Mouse (Mus musculus) cerebellum, adult 9-10 months (tissue): ENCODE measurements at regions not wholly inside any gene's neighbourhood (a gene's known extent, or its start where the extent isn't known, plus 50 kb on each side); places are given as distances from the start of the nearest gene placed in this dataset.

Experiments
- DNase-seq: peaks from one replicate; pipeline ENCODE4 v3.0.0; 2022

DNA sequence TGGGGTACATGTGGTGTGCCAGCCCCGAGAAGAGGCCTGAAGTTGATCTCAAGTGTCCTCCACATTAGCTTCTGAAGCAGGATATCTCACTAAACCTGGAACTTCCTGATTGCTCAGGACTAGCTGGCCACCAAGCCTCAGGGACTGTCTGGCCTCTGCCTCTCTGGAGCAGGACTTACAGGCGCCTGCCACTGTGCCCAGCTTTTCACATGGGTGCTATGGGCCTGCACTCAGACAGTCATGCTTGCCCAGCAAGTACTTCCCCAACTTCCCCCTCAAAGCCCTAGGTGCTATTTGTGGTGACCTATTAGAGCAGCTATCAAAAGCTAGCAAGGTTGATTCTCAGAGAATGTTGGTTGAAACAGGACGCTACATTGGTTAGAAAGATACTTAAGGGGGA, 220.0 kb downstream of the CK137956 start:
- no peak for DNase-seq

DNA sequence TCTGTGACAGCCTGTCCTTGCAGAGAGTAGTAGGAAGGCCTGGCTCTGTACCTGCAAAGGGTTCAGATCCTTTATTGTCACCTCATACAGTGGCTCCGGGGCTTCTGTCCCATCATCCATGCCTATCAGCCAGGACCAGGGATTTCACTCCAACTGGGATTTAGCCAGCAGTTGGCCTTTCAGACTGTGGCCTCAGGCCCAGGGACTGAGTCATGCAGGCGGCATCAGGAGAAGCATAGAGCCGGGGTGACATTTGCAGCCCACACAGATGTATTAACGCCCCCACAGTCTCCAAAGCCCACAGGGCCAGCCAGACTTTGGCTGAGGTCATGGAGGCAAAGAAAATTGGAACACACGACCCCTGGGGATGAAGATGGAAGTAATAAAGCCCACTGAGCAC, 222.9 kb downstream of the CK137956 start:
- DNase-seq: peak; percentile 10

DNA sequence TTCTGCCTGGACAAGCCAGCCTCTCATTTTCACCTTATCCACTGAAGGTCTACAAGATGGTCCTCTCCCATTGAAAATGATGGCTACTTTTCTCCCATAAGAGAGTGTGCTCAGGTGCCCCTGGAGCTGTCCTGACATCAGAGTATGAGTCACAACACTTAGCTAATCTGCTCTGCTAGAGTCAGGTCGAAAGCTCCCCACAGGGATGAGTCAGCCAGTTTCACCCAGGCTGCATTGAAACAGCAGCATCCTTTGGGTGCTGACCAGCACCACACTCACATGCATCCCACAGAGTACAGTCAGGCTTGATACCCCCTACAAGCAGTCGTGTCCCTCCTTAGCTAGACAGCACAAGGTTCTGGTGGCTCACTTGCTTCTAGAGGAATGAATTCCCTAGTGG, 234.0 kb downstream of the CK137956 start:
- no peak for DNase-seq

DNA sequence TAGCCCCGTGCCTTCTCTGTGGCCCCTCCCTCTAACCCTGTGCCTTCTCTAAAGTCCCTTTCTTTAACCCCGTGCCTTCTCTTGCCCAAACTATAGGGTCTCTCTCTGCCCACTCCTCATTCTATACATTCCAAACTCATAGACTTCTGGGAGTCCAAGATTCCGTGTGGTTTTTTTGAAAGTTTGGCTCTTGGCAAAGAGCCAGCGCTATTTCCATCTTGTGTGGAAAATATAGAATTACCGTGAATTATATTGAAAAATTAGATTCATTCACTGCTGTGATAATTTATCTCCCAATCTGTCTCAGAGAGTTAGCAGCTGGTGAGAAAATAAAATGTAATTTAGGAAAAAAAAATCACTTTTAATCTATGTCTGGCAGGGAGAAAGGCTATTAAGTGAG, 234.6 kb downstream of the CK137956 start:
- DNase-seq: no peak

DNA sequence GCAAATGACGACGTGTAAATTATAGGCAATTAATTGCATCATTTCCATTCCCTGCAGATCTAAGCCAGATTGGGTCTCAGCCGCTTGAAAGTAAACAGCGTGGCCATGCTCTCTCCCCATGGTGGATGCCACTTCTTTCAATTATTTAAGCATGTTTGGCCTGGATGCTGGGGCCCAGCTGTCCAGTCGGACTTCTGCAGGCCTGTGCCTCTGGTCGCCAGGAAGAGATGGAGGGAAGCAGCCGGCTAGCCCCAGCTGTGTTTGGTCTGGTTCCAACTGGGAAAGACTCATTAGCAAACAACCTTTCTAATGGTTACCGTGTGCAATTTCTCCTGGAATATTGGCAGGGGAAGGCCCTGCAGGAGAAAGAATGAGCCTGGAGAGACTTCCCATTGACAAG, 236.1 kb downstream of the CK137956 start:
- DNase-seq: no peak

DNA sequence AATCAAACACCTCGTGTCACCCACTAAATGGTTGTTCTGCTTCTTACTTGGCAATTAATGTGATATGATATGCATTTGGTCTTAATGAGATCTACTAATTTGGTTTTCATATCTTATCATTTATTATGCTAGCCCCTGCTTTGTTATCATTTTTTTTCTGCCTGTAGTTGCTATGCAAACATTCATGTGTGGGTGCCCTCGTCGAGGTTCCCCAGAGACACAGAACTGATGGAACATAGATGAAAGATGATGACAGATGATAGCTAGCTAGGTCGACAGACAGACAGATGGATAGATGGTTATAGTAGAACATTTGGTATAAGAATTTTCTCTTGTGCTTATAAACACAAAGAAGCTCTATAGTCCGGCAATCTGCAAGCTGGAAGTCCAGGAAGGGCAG, 252.1 kb downstream of the CK137956 start:
- DNase-seq: no peak

DNA sequence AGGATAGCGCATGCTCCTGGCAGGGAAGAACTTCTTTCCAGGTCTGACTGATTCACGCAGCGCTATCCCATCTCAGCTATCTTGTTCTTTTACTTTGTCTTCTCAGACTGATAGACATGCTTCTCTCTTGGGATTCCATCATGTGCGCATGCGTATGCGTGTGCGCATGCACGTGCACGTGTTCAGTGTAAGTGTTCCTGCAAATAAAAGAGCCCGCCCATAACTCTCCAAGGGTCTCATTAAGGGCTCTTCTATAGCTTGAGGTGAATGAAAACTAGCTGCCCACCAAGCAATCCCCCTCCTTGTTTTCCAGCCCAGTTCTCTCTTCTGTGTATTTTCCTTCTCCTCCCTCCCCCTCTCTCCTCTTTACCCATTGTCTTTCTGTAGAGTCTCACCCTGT, 258.5 kb downstream of the CK137956 start:
- DNase-seq: no peak

DNA sequence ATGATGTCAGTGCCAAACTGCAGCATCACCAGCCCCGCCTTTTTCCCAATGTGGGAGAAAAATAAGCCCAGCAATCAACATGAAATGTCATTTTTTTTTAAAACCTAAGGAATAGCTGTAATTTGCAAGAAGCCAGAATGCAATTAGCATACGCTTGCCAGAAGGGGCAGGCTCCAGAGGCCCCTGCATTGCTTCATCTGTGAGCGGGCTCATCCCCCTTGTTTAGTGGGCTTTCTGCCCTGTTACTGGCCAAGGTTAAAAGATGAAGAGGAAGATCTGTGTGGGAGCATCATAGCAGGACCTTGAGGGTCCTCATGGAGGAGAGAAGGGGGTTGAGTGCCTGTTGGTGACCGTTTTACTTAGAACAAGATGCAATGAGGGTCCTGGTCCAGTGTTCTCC, 259.9 kb downstream of the CK137956 start:
- DNase-seq: no peak

DNA sequence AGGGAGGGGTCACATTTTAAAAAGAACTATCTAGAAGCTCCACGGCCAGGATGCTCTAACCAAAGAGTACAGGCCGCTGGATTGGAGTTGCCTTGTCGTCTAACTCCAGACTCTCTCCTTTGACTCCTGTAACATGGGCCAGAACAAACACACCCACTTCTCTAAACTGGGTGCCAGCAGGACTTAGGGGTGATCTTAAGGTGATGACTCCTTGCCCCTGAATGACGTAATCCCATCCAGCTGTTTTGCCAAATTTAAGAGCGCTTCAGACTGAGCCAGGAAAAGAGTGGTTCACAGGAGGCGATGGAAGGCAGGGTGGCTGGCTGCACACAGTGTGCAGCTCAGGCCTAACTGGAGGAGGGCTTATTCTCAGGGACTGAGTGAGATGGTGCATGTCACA, 261.0 kb downstream of the CK137956 start:
- DNase-seq: no peak

DNA sequence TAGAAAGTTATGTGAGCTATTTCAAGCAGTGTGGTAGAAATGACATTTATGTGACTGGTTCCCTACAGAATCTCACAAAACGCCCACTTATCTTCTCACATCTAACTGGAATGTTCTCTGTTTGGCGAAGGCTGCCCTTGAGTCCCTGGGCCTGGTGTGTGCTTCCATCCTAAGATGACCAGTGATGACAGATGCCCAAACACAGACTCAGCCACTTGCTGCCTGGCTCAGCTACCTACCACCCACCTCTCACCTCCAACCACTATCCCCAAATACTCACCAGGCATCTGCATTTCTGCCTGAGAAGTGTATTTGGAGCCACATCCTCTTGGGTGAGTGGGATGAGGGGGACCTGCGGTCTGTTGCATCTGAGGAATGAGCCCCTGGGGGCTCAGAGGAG, 262.6 kb downstream of the CK137956 start:
- no peak for DNase-seq

DNA sequence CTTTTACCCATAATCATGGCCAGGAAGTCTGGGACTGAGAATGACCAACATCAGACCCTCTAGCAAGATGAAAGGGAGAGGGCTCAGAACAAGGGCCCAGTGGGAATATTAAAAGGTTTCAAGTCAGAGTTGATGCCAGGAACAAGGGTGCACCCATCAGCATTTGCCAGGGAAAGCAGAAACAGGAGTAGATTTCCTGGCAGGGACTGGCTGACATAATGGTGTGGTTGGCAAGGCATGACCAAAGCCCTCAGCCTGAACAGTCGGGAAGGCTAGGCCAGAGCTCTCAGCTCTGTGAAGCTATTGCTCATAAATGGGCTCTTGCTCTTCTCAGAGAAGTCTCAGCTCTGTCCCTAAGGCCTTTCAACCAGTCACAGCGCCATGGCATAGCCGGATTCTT, 263.6 kb downstream of the CK137956 start:
- DNase-seq: no peak

DNA sequence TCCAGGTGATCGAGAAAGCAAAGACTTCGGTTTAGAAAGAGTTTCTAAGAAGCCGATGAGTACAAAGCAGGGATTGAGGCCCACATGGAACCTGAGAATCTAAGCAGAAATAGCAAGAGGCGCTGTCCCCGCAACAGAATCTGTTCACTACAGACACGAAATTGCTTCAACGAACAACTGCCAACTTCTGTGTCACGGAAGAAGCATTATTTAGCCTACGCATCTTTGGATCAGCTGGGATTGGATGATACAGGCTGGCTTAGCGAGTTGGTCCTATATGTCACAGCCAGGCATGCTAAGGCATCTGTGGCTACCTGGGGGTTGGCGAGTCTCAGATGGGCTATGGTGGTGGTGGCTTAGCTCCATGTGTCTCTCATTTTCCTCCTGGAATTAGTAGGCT, 269.1 kb downstream of the CK137956 start:
- no peak for DNase-seq

DNA sequence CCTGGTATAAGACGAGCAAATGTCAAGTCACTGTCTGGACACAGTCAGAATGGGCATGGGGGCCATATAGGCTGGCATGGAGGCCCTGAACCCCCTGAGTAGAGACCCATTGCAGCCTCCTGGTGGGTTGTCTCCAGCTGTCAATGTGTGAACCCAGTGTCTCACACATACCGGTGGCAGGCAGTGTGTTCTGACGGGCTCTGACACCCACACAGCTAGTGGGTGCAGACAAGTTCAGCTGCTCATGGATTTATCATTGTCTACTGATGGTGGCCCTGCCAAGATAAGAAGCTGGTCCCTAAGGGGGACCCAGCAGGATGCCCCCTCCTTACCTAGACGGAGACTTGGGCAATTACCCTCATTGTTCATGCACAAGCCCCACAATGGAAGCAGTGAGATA, 280.8 kb downstream of the CK137956 start:
- DNase-seq: no peak

DNA sequence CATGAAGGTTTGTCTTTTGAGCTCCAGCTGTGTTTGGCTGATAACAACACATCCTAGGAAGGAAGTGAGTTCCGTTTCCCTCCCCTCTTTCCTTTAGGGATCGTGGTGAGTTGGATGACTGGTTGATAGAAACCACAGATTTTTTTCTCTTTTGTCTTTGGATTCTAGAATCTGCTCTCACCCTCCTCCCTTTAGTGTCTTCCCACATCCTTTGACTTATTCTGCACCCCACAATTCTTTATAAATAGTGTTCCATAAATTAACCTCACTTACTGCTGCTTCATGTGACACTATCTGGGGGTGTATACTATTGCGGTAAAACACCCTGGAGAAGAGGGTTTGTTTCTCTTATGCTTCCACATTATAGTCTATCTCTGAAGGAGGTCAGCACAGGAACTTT, 285.7 kb downstream of the CK137956 start:
- no peak for DNase-seq

DNA sequence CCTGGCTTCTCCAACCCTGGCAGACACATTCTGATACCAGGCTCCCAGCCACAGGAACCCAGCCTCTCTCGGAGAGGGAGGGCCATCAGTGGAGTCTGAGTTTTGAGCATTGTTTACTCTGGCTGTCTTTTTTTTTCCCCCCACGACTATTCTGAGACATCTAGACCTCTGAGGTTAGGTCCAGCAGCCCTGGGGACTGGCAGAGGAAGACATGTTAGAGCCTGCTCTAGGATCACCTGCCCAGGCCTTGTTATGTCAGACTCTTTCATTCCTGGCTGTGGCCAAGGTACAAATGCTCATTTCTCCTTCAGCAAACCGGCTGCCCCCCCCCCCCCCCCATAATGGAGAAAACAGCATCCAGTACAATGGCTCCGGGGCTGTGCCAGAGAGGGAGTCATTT, 291.4 kb downstream of the CK137956 start:
- no peak for DNase-seq

DNA sequence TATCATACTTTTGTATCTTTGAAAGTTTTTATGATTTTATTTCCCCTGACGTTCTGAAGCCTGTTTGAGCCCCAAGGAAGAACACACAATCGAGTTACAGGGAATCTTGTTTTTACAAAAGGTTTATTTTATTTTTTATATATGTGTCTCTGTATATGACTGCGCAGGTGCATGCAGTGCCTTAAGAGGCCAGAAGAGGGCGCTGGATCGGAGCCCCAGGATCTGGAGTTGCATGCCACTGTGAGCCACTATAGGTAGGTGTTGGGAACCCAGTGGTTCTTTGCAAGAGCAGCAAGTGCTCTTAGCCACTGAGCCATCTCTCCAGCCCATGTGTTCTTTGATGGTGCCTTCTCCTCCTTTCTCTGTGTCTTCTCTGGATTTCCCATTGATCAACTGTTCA, 292.3 kb downstream of the CK137956 start:
- DNase-seq: no peak

DNA sequence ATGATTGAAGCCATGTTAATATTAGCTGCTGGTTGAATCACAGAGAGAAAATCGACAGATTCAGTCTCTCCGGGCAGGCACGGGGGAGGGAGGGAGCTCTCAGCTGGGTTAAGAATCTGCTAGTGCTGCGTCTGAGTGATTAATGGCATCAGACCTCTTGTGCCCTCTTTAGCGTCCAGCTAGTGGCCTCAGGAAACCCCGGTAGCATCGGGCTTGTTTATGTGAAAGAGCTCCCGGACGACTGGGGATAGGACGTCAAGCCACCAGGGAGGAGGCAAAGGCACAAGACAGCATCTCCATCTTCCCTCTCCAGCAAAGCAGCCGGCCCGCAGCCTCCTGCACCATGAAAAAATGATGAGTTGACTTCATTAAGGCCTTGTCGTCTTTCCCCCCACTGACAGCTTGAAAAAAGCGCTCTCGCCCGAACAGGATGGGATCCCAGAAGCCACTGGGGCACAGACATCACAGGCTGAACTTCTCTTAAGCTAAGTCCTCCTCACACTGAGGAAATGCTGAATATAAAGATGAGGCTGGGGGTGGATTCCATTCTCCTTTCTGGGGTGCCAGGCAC, 294.9 kb downstream of the CK137956 start:
- DNase-seq: no peak

DNA sequence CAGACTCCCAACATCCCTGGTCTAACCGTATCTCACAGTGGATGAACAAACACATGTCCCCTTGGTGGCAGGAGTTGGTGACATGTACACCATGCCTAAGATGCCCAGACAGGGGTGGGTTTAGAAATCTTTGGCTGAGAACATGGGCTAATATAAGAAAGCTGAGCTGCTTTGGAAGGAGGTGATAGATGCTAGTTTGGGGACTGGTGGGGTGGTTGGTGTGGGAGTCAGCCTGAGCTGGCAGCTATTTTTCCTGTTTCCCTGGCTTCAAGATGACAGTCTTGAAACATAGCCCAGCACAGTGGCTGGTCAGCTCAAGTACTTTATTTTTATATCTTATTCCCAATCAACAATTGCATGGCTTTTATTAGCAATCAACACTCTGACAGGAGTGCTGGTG, 302.0 kb upstream of the Gjb5 start:
- DNase-seq: no peak

DNA sequence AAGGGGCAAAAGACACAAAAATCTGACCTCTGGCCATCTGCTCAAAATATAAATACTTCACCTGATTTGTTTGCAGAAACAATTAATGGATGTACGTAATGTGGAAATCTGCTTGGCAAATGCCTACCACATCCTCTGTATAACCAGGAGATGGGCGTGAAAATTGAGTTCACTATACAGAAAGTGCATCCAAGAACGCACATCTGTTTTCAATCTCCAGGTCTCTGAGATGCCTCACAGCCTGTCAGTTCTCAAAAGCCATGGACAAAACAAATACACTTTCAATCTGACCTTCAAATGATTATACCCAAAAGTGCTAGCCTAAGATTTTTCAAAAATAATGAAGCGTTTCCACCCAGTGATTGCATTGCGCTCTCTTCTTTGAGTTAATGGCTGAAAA, 293.6 kb upstream of the Gjb5 start:
- no peak for DNase-seq

DNA sequence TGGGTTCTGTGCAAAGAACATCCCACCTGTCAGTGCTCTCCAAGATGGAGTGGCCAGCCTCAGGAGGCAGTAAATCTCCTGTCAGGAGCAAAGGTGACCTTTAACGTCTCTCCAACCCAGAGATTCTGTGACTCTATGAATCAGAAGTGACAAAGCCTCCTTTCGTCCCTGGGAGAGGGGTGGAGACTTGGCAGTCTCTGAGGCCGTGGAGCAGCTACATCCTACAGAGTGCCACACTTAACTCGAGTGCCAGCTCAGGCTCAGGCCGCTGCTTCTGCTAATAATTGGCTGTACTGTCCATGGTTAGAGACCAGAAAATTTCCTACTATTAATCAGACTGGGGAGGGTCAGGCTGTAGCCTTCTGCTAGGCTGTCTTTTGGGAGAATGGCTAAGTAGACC, 290.0 kb upstream of the Gjb5 start:
- no peak for DNase-seq

DNA sequence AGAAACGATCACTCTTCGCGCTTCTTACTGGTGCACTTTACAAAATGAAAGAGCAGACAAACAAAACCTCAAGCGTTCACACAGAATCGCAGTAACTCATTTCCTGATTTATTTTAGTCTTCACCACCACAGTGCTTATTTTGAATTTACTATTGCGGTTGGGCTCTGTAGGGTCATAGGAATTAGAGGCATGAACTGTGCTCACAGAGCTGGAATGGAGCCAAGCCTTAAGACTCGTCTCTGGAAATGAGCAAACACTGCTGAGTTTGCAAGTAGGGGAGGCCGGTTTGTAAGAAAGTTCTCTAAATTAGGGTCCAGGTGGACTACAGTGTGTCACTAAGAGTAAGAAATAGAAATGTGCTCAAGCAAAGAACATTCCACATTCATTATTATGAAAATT, 289.2 kb upstream of the Gjb5 start:
- no peak for DNase-seq

DNA sequence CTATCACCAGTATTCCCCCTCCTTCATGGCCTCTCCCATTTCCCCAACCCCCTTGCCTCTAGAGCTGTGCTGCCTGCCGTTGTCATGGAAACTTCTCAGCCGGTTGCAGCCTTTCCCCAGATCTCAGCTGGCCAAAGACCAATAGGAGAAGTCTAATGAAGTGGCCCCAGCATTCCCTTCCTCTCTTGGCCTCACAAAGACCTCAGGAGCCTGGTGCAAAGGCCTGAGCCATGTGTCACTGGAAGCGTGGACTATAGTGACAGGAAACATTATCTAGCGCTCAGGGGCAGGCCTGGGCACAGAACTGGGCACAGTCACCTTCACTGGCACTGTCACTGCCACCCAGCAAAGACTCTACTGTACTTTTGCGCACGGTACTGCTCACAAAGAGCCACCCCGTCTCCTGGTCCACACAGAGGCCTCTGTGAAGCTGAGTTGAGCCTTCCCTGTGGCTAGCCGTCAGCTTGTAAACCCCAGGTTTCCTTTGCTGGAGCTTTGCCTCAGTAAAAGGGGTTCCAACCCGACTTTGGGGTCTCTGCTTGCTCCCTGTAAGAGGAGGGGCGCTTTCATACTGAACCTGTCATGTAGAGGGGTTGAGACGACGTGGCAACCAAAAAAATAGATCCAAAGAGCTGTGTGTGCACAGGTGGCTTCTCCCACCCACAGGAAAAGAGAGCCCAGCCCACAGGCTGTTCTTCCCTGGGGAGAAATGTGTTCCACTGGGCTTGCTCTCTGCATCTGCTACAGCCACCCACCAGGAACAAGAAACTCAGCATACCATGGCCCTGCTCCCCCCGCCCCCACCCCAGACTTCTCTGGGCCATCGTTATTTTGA, 282.5 kb upstream of the Gjb5 start:
- DNase-seq: no peak

DNA sequence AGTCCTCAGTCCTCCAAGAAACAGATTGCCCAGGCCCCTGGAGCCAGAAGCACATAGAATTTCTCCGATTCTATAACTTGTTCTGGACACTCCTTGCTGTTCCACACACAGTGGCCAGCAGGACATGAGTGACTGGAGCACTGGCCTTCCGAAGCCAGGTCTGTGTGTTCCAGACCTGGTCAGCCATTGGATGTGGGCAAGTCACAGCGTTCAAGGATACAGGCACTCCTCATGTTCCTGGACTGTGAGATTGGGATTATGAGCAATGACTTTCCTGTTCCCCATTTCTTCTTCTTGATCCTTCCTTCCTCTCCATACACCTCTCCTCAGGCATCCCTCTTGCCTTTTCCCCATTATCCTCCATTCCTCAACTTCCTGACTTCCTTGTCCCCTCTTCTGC, 281.8 kb upstream of the Gjb5 start:
- no peak for DNase-seq

DNA sequence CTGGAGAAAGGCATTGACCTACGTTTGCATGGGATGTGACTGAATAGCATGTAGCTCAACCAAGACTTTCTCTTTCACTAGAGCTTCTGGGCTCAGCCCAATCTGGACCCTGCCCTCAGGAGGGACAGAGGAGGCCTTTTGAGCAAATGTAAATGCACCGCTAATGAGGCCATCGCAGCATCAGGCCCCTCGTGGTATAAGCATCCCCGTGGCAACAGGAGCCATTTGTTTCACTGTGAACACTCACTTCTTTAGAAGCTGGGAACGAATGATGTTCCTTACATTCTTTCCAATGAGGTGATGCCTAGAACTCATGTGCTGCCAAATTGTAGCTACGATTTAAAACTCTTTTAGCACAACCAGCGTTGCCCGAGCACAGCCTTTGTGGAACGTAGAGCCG, 279.0 kb upstream of the Gjb5 start:
- DNase-seq: no peak

DNA sequence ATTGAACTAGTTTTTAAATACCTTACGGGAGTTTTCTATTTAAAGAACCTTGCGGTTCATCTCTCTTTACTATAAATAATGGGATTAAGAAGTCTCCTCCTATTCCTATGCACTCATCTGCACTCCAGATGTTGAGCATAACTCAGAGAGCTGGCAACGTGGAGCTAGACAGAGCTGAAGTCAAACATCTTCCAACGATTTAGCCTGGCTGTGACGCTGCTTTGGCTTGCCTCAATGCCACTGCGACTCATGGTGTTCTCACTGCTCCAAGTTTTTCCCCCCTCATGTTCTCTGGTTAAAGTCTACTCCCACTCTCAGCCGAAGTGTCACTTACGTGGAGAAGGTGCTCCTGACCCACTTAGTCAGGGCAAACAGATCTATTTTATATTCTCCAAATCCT, 277.3 kb upstream of the Gjb5 start:
- DNase-seq: no peak
